Mouse (Mus musculus) liver, embryonic 14.5 days (tissue): ENCODE measurements at regions not wholly inside any gene's neighbourhood (a gene's known extent, or its start where the extent isn't known, plus 50 kb on each side); places are given as distances from the start of the nearest gene placed in this dataset.

Experiments
- ATAC-seq: fragments of 200-750 bp; cut with Nextera tagmentation; 2 replicates; pipeline ENCODE4 v1.8.0; 2017; ENCODE audit warnings: moderate number of reproducible peaks, mild to moderate bottlenecking, moderate library complexity; ENCODE audit not compliant: insufficient read depth
- DNase-seq, 3 experiments: peaks; one replicate each; pipeline ENCODE4 v3.0.0-alpha.2; 2012 to 2013; ENCODE audit warnings: low read depth in 3 of 3, low spot score in 3 of 3
- H3K27ac ChIP-seq: fragments of 300-500 bp; sonication (generic); 2 replicates; pipeline ENCODE4 v1.5.1; 2014; ENCODE audit warnings: moderate library complexity, mild to moderate bottlenecking, control low read depth, inconsistent platforms
- H3K27me3 ChIP-seq: fragments of 300-500 bp; sonication (generic); 2 replicates; pipeline ENCODE4 v1.6.1; 2014; ENCODE audit warnings: mild to moderate bottlenecking, low read length, moderate library complexity; ENCODE audit not compliant: control insufficient read depth, insufficient read depth
- H3K36me3 ChIP-seq: fragments of 300-500 bp; sonication (generic); replicated peaks from 2 replicates; pipeline ENCODE4 v1.6.1; 2014; ENCODE audit warnings: low read depth; ENCODE audit not compliant: control insufficient read depth, insufficient read depth
- H3K4me1 ChIP-seq, 2 experiments: fragments of 200-500 bp in 1 of 2; fragments of 300-500 bp in 1 of 2; sonication (generic) in 1 of 2; replicated peaks; 2 replicates each; pipeline ENCODE4 v1.6.1; 2012 to 2014; ENCODE audit warnings: antibody characterized with exemption in 1 of 2, inconsistent platforms in 1 of 2, low read length in 1 of 2; ENCODE audit not compliant: control insufficient read depth in 2 of 2, insufficient read depth in 2 of 2
- H3K4me2 ChIP-seq: fragments of 300-500 bp; sonication (generic); 2 replicates; pipeline ENCODE4 v1.6.1; 2014; ENCODE audit warnings: low read depth, mild to moderate bottlenecking, control low read depth, moderate library complexity
- H3K4me3 ChIP-seq, 2 experiments: fragments of 200-500 bp in 1 of 2; fragments of 300-500 bp in 1 of 2; sonication (generic) in 1 of 2; 2 replicates each; pipeline ENCODE4 v1.5.1; 2012 to 2014; ENCODE audit warnings: low read depth in 2 of 2, low read length in 2 of 2, mild to moderate bottlenecking in 2 of 2, control low read depth in 1 of 2, inconsistent platforms in 1 of 2, moderate library complexity in 1 of 2; ENCODE audit not compliant: insufficient read depth in 1 of 2
- H3K9ac ChIP-seq: fragments of 300-500 bp; sonication (generic); replicated peaks from 2 replicates; pipeline ENCODE4 v1.6.1; 2014; ENCODE audit warnings: mild to moderate bottlenecking, control low read depth, moderate library complexity
- H3K9me3 ChIP-seq: fragments of 300-500 bp; sonication (generic); 2 replicates; pipeline ENCODE4 v1.6.1; 2016; ENCODE audit warnings: low read length, mixed read lengths; ENCODE audit not compliant: control insufficient read depth
- CTCF ChIP-seq: IDR thresholded peaks from 2 replicates; pipeline ENCODE4 v1.5.1; 2016; ENCODE audit warnings: antibody characterized with exemption, low read depth, control low read depth
- EP300 ChIP-seq: IDR thresholded peaks from 2 replicates; pipeline ENCODE4 v1.6.1; 2016; ENCODE audit warnings: antibody characterized with exemption, low read depth
- WGBS: fragments of 180-500 bp; shearing (Covaris S2); extraction: QIAGEN DNeasy Blood & Tissue Kit; methylation state at CpG from one replicate; pipeline ENCODE4 v1.1.7; 2014; ENCODE audit not compliant: insufficient replicate concordance; 5-methylcytosine and 5-hydroxymethylcytosine counted together

DNA sequence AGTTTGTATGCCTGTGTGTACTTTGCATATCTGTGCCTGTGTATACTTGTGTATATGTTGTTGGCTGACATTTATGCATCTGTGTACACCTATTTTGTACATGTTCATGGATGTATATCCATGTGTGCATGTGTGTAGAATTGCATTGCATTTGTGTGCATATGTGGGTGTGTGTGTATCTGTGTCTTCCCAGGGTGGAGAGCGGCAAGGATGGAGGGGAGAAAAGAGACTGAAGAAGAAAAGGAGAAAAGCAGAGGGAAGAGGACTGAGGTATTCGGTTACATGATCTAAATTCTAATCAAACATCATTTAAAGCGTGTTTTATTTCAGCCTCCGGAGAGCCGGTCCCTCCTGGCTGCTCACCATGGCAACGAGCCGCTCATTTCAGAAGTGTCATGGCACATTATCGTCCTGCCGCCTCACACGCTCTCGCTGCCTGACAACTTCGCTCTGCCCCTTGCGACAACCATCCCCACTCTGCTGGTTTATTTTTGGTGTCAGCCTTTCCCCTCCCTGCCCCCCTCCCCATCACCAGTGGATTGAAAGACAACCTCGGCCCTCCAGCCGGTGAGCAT lies 58.6 kb downstream of the Mrm1 start:
- DNase-seq (no peak), ATAC-seq (no peak)
- no peak overlapping the region for H3K27ac ChIP-seq
- H3K9me3 ChIP-seq = no peaks in the 10 kb centered on the region
- no peaks in the 10 kb centered on the region for H3K4me1 ChIP-seq
- no peak overlapping the region for H3K4me3 ChIP-seq
- H3K36me3 ChIP-seq = no peaks in the 10 kb centered on the region
- no peak overlapping the region for H3K4me2 ChIP-seq
- no peak overlapping the region for H3K9ac ChIP-seq
- 40% methylated on average over 15 of the region's 15 CpGs for WGBS
- peaks cover 14% of the 10 kb centered on the region for H3K27me3 ChIP-seq
- no peak for TF ChIP-seq CTCF
- TF ChIP-seq EP300 = no peak

DNA sequence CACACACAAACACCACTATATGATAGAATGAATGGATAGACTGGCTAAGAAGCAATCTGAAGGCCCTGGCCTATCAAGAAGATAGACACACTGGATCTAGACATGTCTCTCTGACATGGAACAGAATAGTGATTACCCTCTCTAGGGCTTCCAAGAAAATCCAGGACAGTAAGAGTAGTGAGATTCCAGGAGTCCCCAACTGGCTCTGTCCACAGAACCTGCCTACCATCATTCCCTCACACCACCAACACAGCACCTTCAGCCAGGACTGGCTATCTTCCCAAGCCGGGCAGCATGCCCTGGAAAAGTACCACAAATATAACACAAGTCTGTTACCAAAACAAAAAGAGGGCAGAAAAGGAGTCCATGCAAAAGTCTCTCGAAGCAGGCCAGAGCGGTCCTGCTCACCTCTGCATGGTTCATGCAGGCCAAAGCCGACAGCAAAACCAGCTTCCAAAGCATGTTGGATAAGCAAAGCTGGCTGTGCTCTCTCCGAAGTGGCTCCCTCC lies 59.8 kb downstream of the Mrm1 start:
- 43% methylated on average over 5 of the region's 5 CpGs for WGBS
- Histone ChIP-seq H3K4me1 (no peaks in the 10 kb centered on the region), H3K9ac (no peak overlapping the region), H3K27ac (no peak overlapping the region), H3K9me3 (no peaks in the 10 kb centered on the region), H3K4me3 (no peak overlapping the region), H3K36me3 (no peaks in the 10 kb centered on the region), H3K27me3 (peaks cover 9% of the 10 kb centered on the region), H3K4me2 (no peak overlapping the region)
- DNase-seq = no peak
- no peak for TF ChIP-seq CTCF
- ATAC-seq = no peak

- Histone ChIP-seq H3K4me1 (no peaks in the 10 kb centered on the region), H3K27me3 (no peaks in the 10 kb centered on the region), H3K9me3 (no peaks in the 10 kb centered on the region), H3K9ac (no peak overlapping the region), H3K36me3 (no peaks in the 10 kb centered on the region), H3K27ac (no peak overlapping the region), H3K4me2 (no peak overlapping the region), H3K4me3 (no peak overlapping the region)
- TF ChIP-seq EP300 (no peak), CTCF (peak; percentile 51)
- ATAC-seq (no peak), DNase-seq (peak in 1 of 3 experiments; percentile 4)
- 54% methylated on average over 6 of the region's 6 CpGs for WGBS
Observed at GRCm38 (mm10) chr11:84752007-84752406, 67.3 kb downstream of the Mrm1 start.

- DNase-seq = peak in 1 of 3 experiments; percentile 6
- no peak for ATAC-seq
- TF ChIP-seq EP300 = no peak
- no peak for TF ChIP-seq CTCF
Observed at GRCm38 (mm10) chr11:84749490-84750349, 69.6 kb downstream of the Mrm1 start.

DNA sequence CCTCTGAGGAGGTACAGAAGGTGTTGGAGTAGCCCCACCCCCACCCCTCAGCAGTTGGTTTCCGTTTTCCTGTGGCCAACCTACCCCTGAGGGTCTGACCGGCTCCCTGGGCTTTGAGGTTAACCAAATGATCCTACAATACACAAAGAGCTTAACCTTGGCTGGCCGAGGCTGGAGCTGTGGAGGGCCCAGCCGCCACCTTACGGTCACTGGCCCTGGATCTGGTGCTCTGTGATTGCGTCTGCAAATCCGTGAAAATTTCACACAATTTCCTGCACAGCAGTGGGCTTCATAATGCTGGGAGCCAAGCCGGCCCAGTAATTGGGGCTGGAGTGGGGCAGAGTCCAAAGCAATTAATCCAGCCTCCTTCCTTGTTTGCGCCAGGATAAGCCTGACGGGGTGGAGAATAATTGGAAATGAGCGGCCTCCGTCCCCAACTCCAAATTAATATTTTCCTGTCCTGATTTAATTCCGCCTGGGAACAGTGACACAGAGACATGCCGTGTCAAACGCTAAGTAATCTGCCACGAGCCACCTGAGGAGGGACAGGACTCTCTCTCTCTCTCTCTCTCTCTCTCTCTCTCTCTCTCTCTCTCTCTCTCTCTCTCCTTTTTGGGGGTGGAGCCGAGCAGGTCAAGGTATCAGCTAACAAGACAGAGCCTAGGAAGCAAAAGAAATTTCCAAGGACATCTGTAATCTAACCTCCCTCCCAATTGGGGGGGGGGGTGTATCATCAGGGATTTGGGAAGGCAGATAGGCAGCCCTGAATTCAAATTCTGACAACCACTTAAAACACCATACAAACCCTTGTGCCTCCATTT lies 80.3 kb downstream of the Mrm1 start:
- Histone ChIP-seq H3K4me3 (no peak overlapping the region), H3K9ac (no peak overlapping the region), H3K9me3 (no peaks in the 10 kb centered on the region), H3K36me3 (no peaks in the 10 kb centered on the region), H3K27me3 (peaks cover 2% of the 10 kb centered on the region; the same call in 1 of the 2 replicates), H3K4me1 (no peaks in the 10 kb centered on the region), H3K27ac (no peak overlapping the region), H3K4me2 (no peak overlapping the region)
- 16% methylated on average over 17 of the region's 17 CpGs for WGBS
- no peak for DNase-seq
- TF ChIP-seq CTCF (no peak), EP300 (no peak)
- ATAC-seq = no peak

More at GRCm38 (mm10) chr11:84749490-84750349, 69.6 kb downstream of the Mrm1 start:
- Histone ChIP-seq H3K36me3 (no peaks in the 10 kb centered on the region), H3K27ac (no peak overlapping the region), H3K4me1 (no peaks in the 10 kb centered on the region), H3K9me3 (no peaks in the 10 kb centered on the region), H3K4me2 (no peak overlapping the region), H3K9ac (no peak overlapping the region), H3K27me3 (no peaks in the 10 kb centered on the region), H3K4me3 (no peak overlapping the region)
- 41% methylated on average over 12 of the region's 12 CpGs for WGBS
